ENCODE assay signal across 10 mouse cellular contexts in the genomic region with DNA sequence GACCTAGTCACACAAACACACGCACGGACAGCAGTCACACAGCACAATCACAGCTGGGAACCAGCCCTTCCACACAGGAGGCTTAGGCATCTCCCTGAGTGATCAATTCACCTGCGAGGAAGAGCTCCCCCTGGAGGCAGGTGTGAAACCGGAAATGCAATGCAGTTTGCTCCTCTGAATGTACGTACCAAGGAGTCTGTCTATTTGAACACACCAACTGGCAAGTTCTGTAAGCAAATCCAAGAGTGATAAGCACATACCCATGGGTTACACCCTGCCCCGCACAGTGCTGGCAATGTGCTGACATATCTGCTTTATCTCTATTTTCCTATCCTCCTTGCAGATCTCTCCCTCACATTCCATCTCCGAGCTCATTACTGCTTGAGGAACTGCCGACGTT. TPM values are rescaled to one million over a fixed set of nuclear protein-coding genes. Genes with fewer than 3 reads are reported as not detected.
DNase-seq lines count a peak whose midpoint lies in the region; ATAC-seq and TF ChIP-seq lines count a peak whose summit lies in the region.
"Had no signal": no experiment of that assay in that cellular context is flagged by ENCODE, and none has a peak within 500 bp of the region (broad histone marks: within the 10 kb centered on the region; RNA-seq: fewer than 3 reads in every experiment).

No protein-coding gene starts in this region.

- H3K36me3 ChIP-seq in liver, embryonic 11.5 days (ENCODE audit: control insufficient read depth, insufficient read depth, low read length), result no peaks in the 10 kb centered on the region; the same call in 1 of the 2 replicates
- no peaks in the 10 kb centered on the region for H3K36me3 ChIP-seq in spleen, adult 2 months (ENCODE audit: control insufficient read depth, insufficient read depth, low read length)
- H3K36me3 ChIP-seq: embryonic facial prominence, embryonic 13.5 days had no signal

- peak; percentile 59 for DNase-seq in urinary bladder, postnatal 14 days (ENCODE audit: low spot score)
- DNase-seq in urinary bladder, postnatal 4 days (ENCODE audit: low spot score in 2 of 2), result no peak
- no peak for DNase-seq in liver, embryonic 11.5 days (ENCODE audit: low spot score)
- DNase-seq in spleen, adult 2 months (ENCODE audit: low read depth in 1 of 2, low spot score in 2 of 2), result peak in 1 of 2 experiments; percentile 65
- DNase-seq in embryo, embryonic 9.5 days (ENCODE audit: extremely low spot score), result no peak
- DNase-seq in right cerebral cortex, postnatal 4 days, result no peak
- DNase-seq in retina, postnatal 1 day, result no peak

- peak; percentile 89 for ATAC-seq in liver, embryonic 11.5 days (replicated peaks; ENCODE audit: low FRiP score)

- no peak overlapping the region for H3K27ac ChIP-seq in embryonic fibroblast, embryonic 13.5 days (ENCODE audit: insufficient read depth, low read length)
- H3K27ac ChIP-seq in liver, embryonic 11.5 days (ENCODE audit: low read depth, low read length), result peak overlapping the region; percentile 57; the same call in 1 of the 2 replicates
- no peak overlapping the region for H3K27ac ChIP-seq in spleen, adult 2 months (ENCODE audit: insufficient read depth, low read length)

- 56% methylated on average over 9 of the region's 9 CpGs for WGBS in liver, embryonic 11.5 days
- 71% methylated on average over 9 of the region's 9 CpGs for WGBS in spleen, adult 2 months

- H3K4me1 ChIP-seq in embryonic fibroblast, embryonic 13.5 days (ENCODE audit: control insufficient read depth, insufficient read depth, low read length), result peaks cover 9% of the 10 kb centered on the region
- peaks cover 27% of the 10 kb centered on the region for H3K4me1 ChIP-seq in liver, embryonic 11.5 days (replicated peaks; ENCODE audit: control insufficient read depth, insufficient read depth, low read length)
- 0 out of 2 replicates have a peak, but pooled peaks cover 3% of the 10 kb centered on the region for H3K4me1 ChIP-seq in spleen, adult 2 months (ENCODE audit: control insufficient read depth, insufficient read depth, insufficient read length)

- no peaks in the 10 kb centered on the region for H3K27me3 ChIP-seq in liver, embryonic 11.5 days (replicated peaks; ENCODE audit: control insufficient read depth, insufficient read depth, low read length)
- no peaks in the 10 kb centered on the region for H3K27me3 ChIP-seq in spleen, adult 2 months (ENCODE audit: control insufficient read depth, insufficient read depth, low read length)
- H3K27me3 ChIP-seq: embryonic facial prominence, embryonic 13.5 days; megakaryocyte, embryonic 14.5 days had no signal

- H3K4me3 ChIP-seq in embryonic fibroblast, embryonic 13.5 days (ENCODE audit: insufficient read depth, low read length), result no peak overlapping the region
- H3K4me3 ChIP-seq in liver, embryonic 11.5 days (ENCODE audit: low read depth, low read length), result no peak overlapping the region
- no peak overlapping the region for H3K4me3 ChIP-seq in spleen, adult 2 months (ENCODE audit: extremely low read depth, insufficient read depth, insufficient read length)
- H3K4me3 ChIP-seq: embryonic facial prominence, embryonic 13.5 days; megakaryocyte, embryonic 14.5 days had no signal

- no peak for TF ChIP-seq POLR2A in embryonic fibroblast, embryonic 13.5 days (IDR thresholded peaks at IDR 0.05; ENCODE audit: low read depth, low read length)
- TF ChIP-seq POLR2A in spleen, adult 2 months (IDR thresholded peaks at IDR 0.05; ENCODE audit: low read depth, low read length), result no peak

- peak overlapping the region; percentile 45 for H3K4me2 ChIP-seq in liver, embryonic 11.5 days
- H3K4me2 ChIP-seq: embryonic facial prominence, embryonic 13.5 days had no signal

- no peak overlapping the region for H3K9ac ChIP-seq in liver, embryonic 11.5 days (ENCODE audit: low read depth, low read length)

- H3K9me3 ChIP-seq in liver, embryonic 11.5 days (ENCODE audit: control insufficient read depth, low read length), result no peaks in the 10 kb centered on the region
- H3K9me3 ChIP-seq: embryonic facial prominence, embryonic 13.5 days; megakaryocyte, embryonic 14.5 days had no signal

- TF ChIP-seq CTCF in embryonic fibroblast, embryonic 13.5 days (IDR thresholded peaks at IDR 0.05; ENCODE audit: borderline replicate concordance, insufficient read depth, low read length), result peak; percentile 31; the same call in 1 of the 2 replicates
- peak; percentile 69; the same call in 1 of the 2 replicates for TF ChIP-seq CTCF in spleen, adult 2 months (IDR thresholded peaks at IDR 0.05; ENCODE audit: extremely low read depth, insufficient read depth, insufficient read length, insufficient replicate concordance)

RNA-seq across cellular contexts. Expression of gene St3gal6, which starts 9.5 kb away (rescaled TPM):
- polyA plus RNA-seq in embryonic fibroblast, embryonic 13.5 days (2011; ENCODE audit: insufficient read length, low read depth, missing spikeins), result 8.0 and 11.2 TPM in 2 replicates
- 66.0 and 67.9 TPM in 2 replicates for polyA plus RNA-seq in liver, embryonic 11.5 days (2014; fragmentation: Nextera tagmentation; extraction: Ambion mirVana)
- 10.8 and 12.0 TPM in 2 replicates for polyA plus RNA-seq in spleen, adult 2 months (2012; rRNA removed)
